Mouse (Mus musculus) heart, embryonic 16.5 days (tissue): Measurements from ENCODE around the gene Aven. TPM values are rescaled to one million over a fixed set of nuclear protein-coding genes. Genes with fewer than 3 reads are reported as not detected.

Source experiments
- ATAC-seq: fragments of 200-750 bp; cut with Nextera tagmentation; replicated peaks from 2 replicates; pipeline ENCODE4 v1.8.0; 2017; ENCODE audit warnings: moderate number of reproducible peaks; ENCODE audit not compliant: insufficient read depth, low FRiP score; ENCODE audit errors: extremely low read depth
- H3K27ac ChIP-seq: fragments of 300-500 bp; sonication (generic); 2 replicates; pipeline ENCODE4 v1.5.1; 2014; ENCODE audit warnings: mild to moderate bottlenecking, low read length, control low read depth, moderate library complexity
- H3K27me3 ChIP-seq: fragments of 300-500 bp; sonication (generic); 2 replicates; pipeline ENCODE4 v1.6.1; 2014; ENCODE audit warnings: low read length, mixed read lengths; ENCODE audit not compliant: control insufficient read depth, insufficient read depth
- H3K36me3 ChIP-seq: fragments of 300-500 bp; sonication (generic); 2 replicates; pipeline ENCODE4 v1.6.1; 2014; ENCODE audit not compliant: control insufficient read depth, insufficient read depth
- H3K4me1 ChIP-seq: fragments of 300-500 bp; sonication (generic); 2 replicates; pipeline ENCODE4 v1.6.1; 2014; ENCODE audit warnings: low read length, mixed read lengths; ENCODE audit not compliant: control insufficient read depth, insufficient read depth
- H3K4me2 ChIP-seq: fragments of 300-500 bp; sonication (generic); 2 replicates; pipeline ENCODE4 v1.6.1; 2014; ENCODE audit warnings: low read depth, mild to moderate bottlenecking, control low read depth, low read length
- H3K4me3 ChIP-seq: fragments of 300-500 bp; sonication (generic); 2 replicates; pipeline ENCODE4 v1.5.1; 2014; ENCODE audit warnings: mild to moderate bottlenecking, control low read depth, low read length
- H3K9ac ChIP-seq: fragments of 300-500 bp; sonication (generic); 2 replicates; pipeline ENCODE4 v1.6.1; 2014; ENCODE audit warnings: low read length, control low read depth
- H3K9me3 ChIP-seq: fragments of 300-500 bp; sonication (generic); replicated peaks from 2 replicates; pipeline ENCODE4 v1.6.1; 2016; ENCODE audit warnings: low read length; ENCODE audit not compliant: control insufficient read depth
- WGBS: fragments of 180-500 bp; shearing (Covaris S2); extraction: QIAGEN DNeasy Blood & Tissue Kit; methylation state at CpG from one replicate; pipeline ENCODE4 v1.1.7; 2014; 5-methylcytosine and 5-hydroxymethylcytosine counted together
- polyA plus RNA-seq: library from polyadenylated mRNA; unstranded; fragments of >200 nt; fragmentation: Nextera tagmentation; extraction: Ambion mirVana; gene quantifications from 2 replicates; pipeline ENCODE4 v1.2.1, GENCODE M21; 2015

Aven gene
- polyA plus RNA-seq, 1 experiment from 2014 or later, result 4.0 TPM

DNA sequence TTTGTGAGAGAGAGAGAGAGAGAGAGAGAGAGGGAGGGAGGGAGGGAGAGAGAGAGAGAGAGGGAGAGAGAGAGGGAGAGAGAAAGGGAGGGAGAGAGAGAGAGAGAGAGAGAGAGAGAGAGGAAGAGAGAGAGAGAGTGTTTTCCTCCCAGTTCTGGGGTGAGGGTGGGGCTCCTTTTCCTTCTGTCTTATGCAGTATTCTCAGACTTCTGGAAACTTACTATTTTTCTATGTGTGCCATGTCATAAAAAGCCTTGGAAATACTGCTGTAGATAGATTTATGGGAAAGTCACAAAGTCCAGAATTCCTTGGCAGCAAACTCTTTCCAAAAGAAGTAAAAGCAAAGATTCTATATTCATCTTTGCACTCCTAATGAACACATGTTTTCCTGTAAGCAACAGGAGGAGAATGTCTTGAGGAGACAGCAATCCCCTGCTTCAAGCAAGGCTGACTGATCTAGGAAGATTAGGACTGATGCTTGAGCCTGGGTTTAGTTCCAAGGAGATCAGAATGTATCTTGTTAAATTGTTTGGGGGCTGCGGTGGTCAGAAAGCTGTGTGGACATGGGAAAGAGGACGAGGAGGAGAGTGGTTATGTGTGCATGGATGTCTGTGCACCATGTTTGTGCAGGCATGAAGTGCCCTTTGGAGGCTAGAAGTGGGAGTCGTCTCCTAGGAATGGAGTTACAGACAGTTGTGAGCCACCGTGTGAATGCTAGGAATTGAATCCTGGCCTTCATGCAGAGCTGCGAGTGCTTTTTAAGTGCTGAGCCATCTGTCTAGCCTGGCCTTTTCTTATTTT, 10.0 kb upstream of the Aven start:
- Histone ChIP-seq H3K9ac (no peak overlapping the region), H3K4me3 (no peak overlapping the region), H3K9me3 (no peaks in the 10 kb centered on the region), H3K4me1 (no peaks in the 10 kb centered on the region), H3K36me3 (no peaks in the 10 kb centered on the region), H3K27me3 (no peaks in the 10 kb centered on the region), H3K4me2 (no peak overlapping the region), H3K27ac (no peak overlapping the region)
- 64% methylated on average over 5 of the region's 5 CpGs for WGBS
- ATAC-seq, result no peak

DNA sequence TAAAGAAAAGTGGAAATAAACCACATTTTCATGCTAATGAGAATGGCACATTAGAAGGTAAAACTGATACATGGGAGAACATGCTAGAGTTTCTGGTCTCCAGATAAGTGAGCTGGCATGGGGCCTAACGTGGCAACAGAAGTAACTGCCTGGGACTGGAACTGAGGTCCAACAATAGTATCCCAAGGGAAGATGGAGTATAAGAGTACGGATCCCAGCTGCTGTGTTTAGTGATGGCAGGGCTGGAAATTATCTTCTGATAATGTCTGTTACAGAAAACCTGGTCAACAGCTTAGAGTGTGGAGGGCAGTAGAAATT, 9.5 kb upstream of the Aven start:
- no peaks in the 10 kb centered on the region for H3K36me3 ChIP-seq
- no peak for ATAC-seq
- 48% methylated on average over 2 of the region's 2 CpGs for WGBS
- no peak overlapping the region for H3K9ac ChIP-seq
- H3K27ac ChIP-seq, result no peak overlapping the region
- H3K4me2 ChIP-seq, result no peak overlapping the region
- H3K27me3 ChIP-seq, result no peaks in the 10 kb centered on the region
- H3K9me3 ChIP-seq, result no peaks in the 10 kb centered on the region
- no peaks in the 10 kb centered on the region for H3K4me1 ChIP-seq
- no peak overlapping the region for H3K4me3 ChIP-seq

DNA sequence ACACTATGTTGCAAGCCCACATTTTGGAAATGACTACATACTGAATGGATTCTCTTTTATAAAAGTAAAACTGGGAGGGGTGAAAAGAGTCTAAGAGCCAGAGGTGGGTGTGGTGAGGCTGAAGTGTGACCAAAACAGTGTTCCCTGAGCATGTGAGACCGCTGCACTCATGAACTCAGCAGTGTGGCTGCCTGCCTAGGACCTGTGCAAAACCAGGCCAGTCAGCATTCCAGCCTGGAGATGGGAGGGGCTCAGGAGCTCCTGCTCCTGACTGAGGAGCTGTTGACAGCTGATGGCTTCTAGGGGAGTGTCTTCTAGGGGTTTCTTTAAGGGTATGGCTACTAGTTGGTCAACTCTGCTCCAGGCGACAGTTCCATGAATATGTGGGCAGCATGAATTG, 7.9 kb upstream of the Aven start:
- no peak overlapping the region for H3K4me3 ChIP-seq
- H3K4me1 ChIP-seq, result no peaks in the 10 kb centered on the region
- H3K9me3 ChIP-seq, result no peaks in the 10 kb centered on the region
- H3K27ac ChIP-seq, result no peak overlapping the region
- peak; percentile 58; the same call in 1 of the 2 replicates for ATAC-seq
- no peak overlapping the region for H3K4me2 ChIP-seq
- no peaks in the 10 kb centered on the region for H3K27me3 ChIP-seq
- 24% methylated on average over 2 of the region's 2 CpGs for WGBS
- no peaks in the 10 kb centered on the region for H3K36me3 ChIP-seq
- H3K9ac ChIP-seq, result no peak overlapping the region

DNA sequence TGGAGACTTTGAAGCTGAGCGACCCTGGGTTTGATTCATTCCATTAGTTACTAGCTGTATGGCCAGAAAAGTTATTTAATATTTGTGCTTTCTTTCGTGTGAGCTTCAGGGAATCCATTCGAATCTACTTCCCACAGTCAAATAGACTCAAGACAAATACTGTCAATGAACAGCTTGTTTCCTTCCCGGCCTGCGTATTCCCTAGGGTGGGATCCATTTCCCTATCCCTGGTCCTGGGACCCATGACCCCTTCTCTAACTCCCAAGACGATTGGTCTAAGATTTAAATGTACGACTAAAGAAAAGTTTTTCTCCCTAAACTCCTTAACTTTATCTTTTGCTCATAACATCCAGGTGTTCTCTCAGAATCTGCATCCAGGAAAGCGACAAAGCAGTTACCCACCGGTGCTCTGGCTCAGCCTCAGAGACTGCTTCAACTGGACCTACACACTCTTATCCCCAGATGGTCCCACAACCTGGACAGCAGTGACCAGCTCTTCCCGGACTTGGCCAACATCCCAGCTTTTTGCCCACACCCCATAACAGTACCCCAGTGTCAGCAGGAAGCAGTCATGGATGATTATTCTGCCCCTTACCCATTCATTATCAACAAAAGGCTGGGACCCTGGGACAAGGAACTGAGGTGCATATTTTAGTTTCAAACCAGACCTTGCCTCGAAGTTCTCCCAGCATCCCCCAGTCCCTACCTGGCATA, 2.1 kb upstream of the Aven start:
- no peak for ATAC-seq
- H3K4me3 ChIP-seq, result no peak overlapping the region
- no peaks in the 10 kb centered on the region for H3K27me3 ChIP-seq
- H3K4me1 ChIP-seq, result peaks cover 11% of the 10 kb centered on the region
- no peaks in the 10 kb centered on the region for H3K36me3 ChIP-seq
- WGBS, result 83% methylated on average over 11 of the region's 11 CpGs
- H3K27ac ChIP-seq, result no peak overlapping the region
- H3K9ac ChIP-seq, result no peak overlapping the region
- H3K4me2 ChIP-seq, result no peak overlapping the region
- H3K9me3 ChIP-seq, result no peaks in the 10 kb centered on the region

DNA sequence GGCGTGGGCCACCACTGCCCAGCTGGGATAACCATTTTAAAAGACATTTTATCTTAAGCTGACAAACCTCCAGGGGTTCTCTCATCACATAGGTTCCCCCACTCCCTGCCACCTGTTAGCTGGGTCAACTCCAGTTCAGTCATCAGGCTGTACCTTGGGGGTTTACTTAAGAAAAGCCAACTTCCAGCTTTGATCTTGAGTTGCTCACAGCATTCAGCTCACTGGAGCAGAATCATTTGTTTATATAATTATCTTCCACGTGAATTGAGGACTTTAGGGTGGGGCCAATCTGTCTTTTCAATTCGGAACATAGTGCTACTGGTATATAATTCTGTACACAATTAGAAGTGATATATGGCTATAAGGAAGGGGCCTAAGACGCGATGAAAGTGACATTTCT, 1.1 kb upstream of the Aven start:
- H3K27ac ChIP-seq, result no peak overlapping the region
- no peak overlapping the region for H3K4me2 ChIP-seq
- no peak for ATAC-seq
- no peak overlapping the region; the same call in 1 of the 2 replicates for H3K9ac ChIP-seq
- H3K9me3 ChIP-seq, result no peaks in the 10 kb centered on the region
- no peaks in the 10 kb centered on the region for H3K36me3 ChIP-seq
- WGBS, result 76% methylated on average over 5 of the region's 5 CpGs
- H3K27me3 ChIP-seq, result no peaks in the 10 kb centered on the region
- H3K4me1 ChIP-seq, result peaks cover 11% of the 10 kb centered on the region
- no peak overlapping the region for H3K4me3 ChIP-seq

DNA sequence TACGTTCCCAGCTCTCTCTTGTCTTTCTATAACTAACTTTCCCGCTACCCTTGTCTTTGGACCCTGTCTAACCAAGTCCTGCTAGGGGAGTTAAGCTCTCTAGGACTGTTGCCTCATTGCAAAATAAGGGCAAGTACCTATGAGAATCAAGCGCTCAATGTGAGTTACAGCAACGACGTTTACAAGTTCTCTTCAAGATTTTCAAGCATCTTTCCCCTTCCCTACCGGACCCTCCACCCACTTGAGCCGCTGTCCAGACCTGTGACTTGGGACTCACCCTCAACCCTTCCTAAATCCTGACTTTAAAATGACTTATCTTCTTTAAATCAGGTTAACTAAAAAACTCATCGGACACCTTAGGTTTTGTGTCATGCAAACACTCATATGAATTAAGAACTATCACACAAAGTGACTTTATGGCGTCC, 321 bp upstream of the Aven start:
- peak; percentile 10 for ATAC-seq
- Histone ChIP-seq H3K4me2 (peak overlapping the region; percentile 80), H3K9me3 (no peaks in the 10 kb centered on the region), H3K36me3 (no peaks in the 10 kb centered on the region), H3K27ac (peak overlapping the region; percentile 100), H3K4me1 (peaks cover 11% of the 10 kb centered on the region), H3K27me3 (no peaks in the 10 kb centered on the region), H3K9ac (peak overlapping the region; percentile 99), H3K4me3 (peak overlapping the region; percentile 84)
- 4% methylated on average over 9 of the region's 9 CpGs for WGBS

DNA sequence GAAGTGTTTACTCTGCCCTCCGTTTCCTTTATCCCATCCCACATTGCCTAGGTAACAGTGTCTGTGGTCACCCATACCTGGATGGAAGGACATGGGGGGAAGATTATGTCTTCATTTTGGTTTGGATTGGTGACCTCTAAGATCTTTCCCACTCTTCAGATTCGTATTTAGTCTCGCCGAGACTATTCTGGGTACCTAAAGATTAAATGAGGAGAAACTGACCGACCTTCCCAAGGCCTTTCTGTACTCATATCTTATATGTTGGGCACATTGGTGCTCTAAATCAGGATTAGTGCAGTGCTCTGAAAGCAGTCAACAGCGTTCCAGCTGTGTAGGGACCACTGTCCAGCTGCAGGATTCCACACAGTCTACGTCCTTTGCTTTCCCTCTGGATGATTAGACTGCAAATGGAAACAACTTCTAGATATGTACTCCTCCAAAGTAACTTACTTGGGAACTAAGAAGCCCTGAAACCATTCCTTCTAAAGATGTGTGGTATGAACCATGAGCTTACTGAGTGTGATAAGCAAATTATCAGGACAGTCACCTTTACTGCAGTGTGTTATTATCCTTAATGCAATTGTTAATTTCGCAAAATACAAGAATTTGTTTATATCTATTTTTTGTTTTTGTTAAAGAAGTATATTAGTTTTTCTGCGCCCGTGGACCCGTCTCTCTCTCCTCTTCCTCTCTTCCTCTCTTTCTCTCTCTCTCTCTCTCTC, 936 bp downstream of the Aven start:
- Histone ChIP-seq H3K4me2 (peak overlapping the region; percentile 80), H3K9ac (peak overlapping the region; percentile 99), H3K4me1 (peaks cover 12% of the 10 kb centered on the region), H3K9me3 (no peaks in the 10 kb centered on the region), H3K4me3 (peak overlapping the region; percentile 84), H3K36me3 (no peaks in the 10 kb centered on the region), H3K27ac (peak overlapping the region; percentile 100), H3K27me3 (no peaks in the 10 kb centered on the region)
- 0 out of 2 replicates have a peak, but pooled peaks have one; percentile 2 for ATAC-seq
- WGBS, result 37% methylated on average over 11 of the region's 11 CpGs

DNA sequence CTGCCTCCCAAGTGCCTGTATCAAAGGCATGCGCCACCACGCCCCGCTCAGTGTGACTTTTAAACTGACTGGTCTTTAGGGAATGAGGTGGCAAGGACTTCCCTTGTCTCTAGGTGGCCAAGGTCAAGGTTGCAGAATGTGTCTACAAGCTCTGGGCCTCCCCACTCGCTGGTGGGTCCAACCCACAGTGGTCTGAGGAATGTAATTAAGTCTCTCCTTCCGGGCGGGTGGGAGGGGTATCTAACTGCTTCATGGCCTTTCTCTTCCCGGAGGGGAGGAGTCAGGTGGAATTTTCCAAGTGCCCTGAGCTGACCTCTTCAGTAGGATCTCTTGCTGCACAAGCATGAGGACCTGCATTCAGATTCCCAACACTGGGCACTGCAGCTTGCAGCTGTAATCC, 5.1 kb downstream of the Aven start:
- Histone ChIP-seq H3K4me2 (no peak overlapping the region), H3K9me3 (no peaks in the 10 kb centered on the region), H3K9ac (no peak overlapping the region), H3K27me3 (no peaks in the 10 kb centered on the region), H3K36me3 (no peaks in the 10 kb centered on the region), H3K27ac (no peak overlapping the region), H3K4me1 (peaks cover 9% of the 10 kb centered on the region), H3K4me3 (no peak overlapping the region)
- WGBS, result 69% methylated on average over 7 of the region's 7 CpGs
- no peak for ATAC-seq

DNA sequence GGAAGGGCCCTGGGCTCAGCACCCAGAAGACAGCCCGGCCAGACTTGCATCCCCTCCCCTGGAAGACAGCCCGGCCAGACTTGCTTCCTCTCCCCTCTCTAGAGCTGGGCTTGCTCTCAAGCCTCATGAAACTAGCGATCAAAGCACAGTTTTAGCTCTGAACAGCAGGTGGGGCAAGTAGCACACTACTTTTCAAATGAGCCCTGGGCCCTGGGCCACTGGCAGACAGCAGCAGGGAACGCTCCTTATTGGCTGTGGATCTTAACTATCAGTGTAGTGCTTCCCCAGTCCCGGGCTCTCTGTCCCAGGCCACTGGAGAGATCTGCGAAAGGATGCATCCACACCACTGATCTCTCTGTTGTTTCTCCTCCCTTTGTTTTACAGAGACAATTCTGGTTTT, 8.4 kb downstream of the Aven start:
- Histone ChIP-seq H3K36me3 (no peaks in the 10 kb centered on the region), H3K9me3 (no peaks in the 10 kb centered on the region), H3K4me2 (no peak overlapping the region), H3K27ac (no peak overlapping the region), H3K4me3 (no peak overlapping the region), H3K4me1 (peaks cover 4% of the 10 kb centered on the region; the same call in 1 of the 2 replicates), H3K9ac (no peak overlapping the region; the same call in 1 of the 2 replicates), H3K27me3 (no peaks in the 10 kb centered on the region)
- 4% methylated on average over 6 of the region's 6 CpGs for WGBS
- peak; percentile 86 for ATAC-seq
